Mouse (Mus musculus) effector memory CD4-positive, alpha-beta T cell, adult 7 months (primary cell): Measurements from ENCODE around the gene Zfp781. TPM values are rescaled to one million over a fixed set of nuclear protein-coding genes. Genes with fewer than 3 reads are reported as not detected.

Source experiments
- polyA plus RNA-seq: library from polyadenylated mRNA; unstranded; fragments of 100-300 nt; shearing (Covaris generic); gene quantifications from one replicate; pipeline ENCODE4 v1.2.1, GENCODE M21; 2017

Gene Zfp781
- polyA plus RNA-seq: 4.0 TPM

DNA sequence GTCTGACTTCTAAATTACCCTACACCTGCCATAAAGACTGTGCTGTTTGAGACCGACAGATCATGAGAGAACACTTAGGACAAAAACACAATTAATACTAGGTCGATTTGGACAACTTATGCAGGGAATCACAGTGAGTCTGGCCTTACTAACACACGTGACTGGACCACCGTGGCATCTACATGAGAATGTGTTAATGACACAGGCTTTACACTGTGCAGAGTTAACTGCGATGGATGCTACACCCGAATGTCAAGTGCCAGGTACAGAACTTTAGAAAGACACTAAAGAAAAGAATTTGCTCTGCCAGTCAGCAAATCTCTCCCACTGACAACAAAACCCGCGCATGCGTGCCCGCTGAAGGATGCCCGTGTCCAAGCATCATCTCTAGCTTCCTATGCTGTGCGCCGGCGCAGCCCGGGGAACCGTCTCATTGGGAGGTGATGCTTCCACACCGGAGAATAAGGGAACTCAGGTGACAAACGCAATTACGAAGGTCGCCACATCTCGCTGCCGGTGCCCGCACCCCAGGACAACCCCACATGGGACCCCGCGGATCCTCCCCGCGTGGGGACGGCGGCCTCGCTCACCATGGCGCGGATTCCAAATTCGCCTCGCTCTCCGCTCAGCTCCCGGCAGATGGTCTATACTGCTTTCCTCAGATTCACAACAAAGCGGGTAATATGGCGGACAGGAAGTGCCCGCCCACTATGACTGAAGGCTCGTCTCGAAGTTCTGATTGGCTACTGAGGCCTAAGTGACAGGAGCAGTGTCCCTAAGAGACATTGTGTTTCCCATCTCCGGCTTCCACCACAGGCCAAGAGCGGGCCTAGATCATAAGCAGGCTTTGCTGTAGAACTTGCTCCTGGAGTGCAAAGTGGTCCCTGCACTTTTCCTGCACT lies at the start of gene Zfp781:
Zfp781 (minus strand) TSS at position 639 of the 902 bp plus-strand sequence.

DNA sequence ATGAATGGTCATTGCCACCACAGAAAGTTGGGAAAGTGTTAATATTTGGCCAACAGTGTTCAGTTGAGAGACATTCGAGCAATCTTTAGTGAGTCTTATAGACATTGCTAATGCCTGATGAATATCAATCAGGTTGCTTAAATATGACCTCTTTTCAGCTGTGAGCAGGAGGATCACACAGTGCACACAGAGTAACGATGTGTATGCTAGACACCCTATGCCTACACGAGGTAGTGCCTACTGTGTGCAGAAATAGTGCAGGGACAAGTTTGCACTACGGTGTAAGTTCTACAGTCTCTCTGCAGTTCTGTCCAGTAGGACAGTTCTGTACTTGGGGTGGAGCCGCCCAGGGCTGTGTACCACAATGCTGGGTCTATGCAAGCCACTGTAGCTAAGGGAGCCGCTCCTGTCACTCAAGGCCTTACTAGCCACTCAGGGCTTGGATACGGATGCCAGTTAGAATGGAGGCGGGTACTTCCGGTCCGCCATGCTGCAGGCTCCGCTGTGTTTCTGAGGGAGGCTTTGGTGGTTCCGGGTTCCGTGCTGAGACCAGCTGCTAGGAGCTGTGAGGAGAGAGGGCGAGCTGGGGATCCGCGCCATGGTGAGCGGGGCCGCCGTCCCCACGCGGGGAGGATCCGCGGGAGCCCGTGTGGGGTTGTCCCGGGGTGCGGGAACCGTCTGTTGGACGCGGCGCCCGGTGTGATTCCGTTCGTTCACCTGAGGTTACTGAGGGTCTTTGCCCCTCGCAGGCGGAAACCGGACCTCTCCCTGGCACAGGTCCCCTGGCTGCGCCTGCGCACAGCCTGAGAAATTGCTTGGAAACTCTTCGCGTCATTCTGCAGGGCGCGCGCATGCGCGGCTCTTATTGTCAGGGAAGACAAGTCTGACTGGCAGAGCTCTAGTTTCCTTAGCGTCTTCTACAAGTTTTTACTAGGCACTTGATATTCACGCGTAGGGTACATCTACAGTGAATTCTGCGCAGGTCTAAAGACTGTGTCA lies 66.6 kb downstream of the Zfp781 start, which contains the start of gene Gm32687:
Gm32687 (plus strand) TSS at position 526 of the 999 bp plus-strand sequence.

Other genes with a start within 250 kb of the Zfp781 start
- 10.4 TPM for gene Zfp433, start 225.7 kb downstream of the Zfp781 start, polyA plus RNA-seq
- gene Gm3055, start 159.3 kb downstream of the Zfp781 start, polyA plus RNA-seq: 14.6 TPM
- gene Gm4767, start 118.3 kb downstream of the Zfp781 start, polyA plus RNA-seq: 1.6 TPM
- gene Gm32687, start 66.5 kb downstream of the Zfp781 start, polyA plus RNA-seq: 5.9 TPM
- gene Zfp873, start 117.6 kb upstream of the Zfp781 start, polyA plus RNA-seq: 3.4 TPM
- 8.8 TPM for gene BC024063, start 152.9 kb upstream of the Zfp781 start, polyA plus RNA-seq
- 6.9 TPM for gene AU041133, start 197.5 kb upstream of the Zfp781 start, polyA plus RNA-seq